Mouse (Mus musculus): ENCODE data around the gene Vmn2r31. TPM values are rescaled to one million over a fixed set of nuclear protein-coding genes. Genes with fewer than 3 reads are reported as not detected.
A peak's percentile ranks its signal among the peaks of the same experiment; 100 is the strongest.
"Not testable (repeated sequence)": the region's sequence is repeated elsewhere in the genome, so short reads cannot be mapped to it uniquely, and the experiment has no call there.

Vmn2r31 gene
- not detected in 2 replicates for polyA plus RNA-seq (2015; fragmentation: Nextera tagmentation; extraction: Ambion mirVana)

DNA sequence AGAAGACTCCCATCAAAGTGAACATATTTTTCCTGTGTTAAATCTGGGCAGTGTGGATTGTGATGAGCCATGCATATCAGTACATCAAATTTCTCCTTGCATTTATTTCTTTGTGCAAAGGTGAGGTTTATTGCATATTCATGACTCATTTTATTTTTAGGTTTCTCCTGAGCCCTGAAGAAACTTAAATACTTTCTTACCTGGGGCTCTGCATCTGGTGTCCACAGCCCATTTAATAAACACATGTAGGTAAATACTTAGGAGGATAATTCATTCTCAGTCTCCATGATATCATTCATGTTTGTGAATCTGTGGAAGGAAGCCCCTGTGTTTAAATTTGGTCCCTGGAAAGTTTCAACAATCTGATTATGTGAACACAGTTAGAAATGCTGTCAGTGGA lies at the start of gene Vmn2r31:
Gene Vmn2r31, minus strand, starts transcription at position 101 of the 400 bp plus-strand sequence.
- not testable (repeated sequence) for H3K27me3 ChIP-seq (replicated peaks); H3K4me3 ChIP-seq; H3K36me3 ChIP-seq; ATAC-seq (ENCODE audit: extremely low read depth, insufficient number of reproducible peaks, low FRiP score, low TSS enrichment); H3K9ac ChIP-seq; H3K9me3 ChIP-seq; H3K27ac ChIP-seq (replicated peaks); H3K4me2 ChIP-seq; H3K4me1 ChIP-seq

DNA sequence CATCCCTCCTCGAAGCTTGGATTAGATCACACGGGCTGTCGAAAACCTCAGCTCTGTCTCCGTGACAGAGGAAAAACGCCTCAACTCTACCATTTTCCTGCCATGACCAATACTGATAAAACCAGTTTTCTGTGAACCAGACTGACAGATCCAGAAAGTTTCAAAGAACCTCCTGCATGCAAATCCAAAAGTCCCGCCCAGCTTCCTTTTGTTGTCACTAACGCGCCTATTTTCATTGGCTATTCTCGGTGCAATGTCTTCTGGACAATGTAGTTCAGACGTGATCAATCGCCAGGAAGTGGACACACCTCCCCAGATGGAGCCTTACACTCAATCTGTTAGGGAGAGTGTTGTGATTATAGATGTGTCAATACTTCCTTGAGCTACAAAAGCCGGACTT lies 25.1 kb downstream of the Vmn2r31 start, which contains the start of gene Gm45783:
Gene Gm45783, minus strand, starts transcription at position 143 of the 400 bp plus-strand sequence.
- not testable (repeated sequence) for H3K4me1 ChIP-seq; H3K36me3 ChIP-seq; H3K4me2 ChIP-seq; H3K9me3 ChIP-seq; H3K9ac ChIP-seq; H3K27ac ChIP-seq (replicated peaks); ATAC-seq (ENCODE audit: extremely low read depth, insufficient number of reproducible peaks, low FRiP score, low TSS enrichment); H3K27me3 ChIP-seq (replicated peaks)
- WGBS = 39% methylated on average over 12 of the region's 12 CpGs
- peak within 1 kb of the TSS; percentile 1; the same call in 1 of the 2 replicates for H3K4me3 ChIP-seq

- H3K27me3 ChIP-seq (replicated peaks); H3K9ac ChIP-seq; H3K4me3 ChIP-seq; H3K9me3 ChIP-seq; ATAC-seq (ENCODE audit: extremely low read depth, insufficient number of reproducible peaks, low FRiP score, low TSS enrichment); H3K4me1 ChIP-seq; H3K36me3 ChIP-seq; H3K4me2 ChIP-seq; H3K27ac ChIP-seq (replicated peaks): not testable (repeated sequence)
- no CpG with 5 or more reads among the region's 1 CpGs for WGBS
Observed at GRCm38 (mm10) chr7:7337509-7337908, 62.0 kb downstream of the Vmn2r31 start, which contains the start of gene Vmn2r30. Gene Vmn2r30, minus strand, starts transcription at chr7:7337609.

Other genes starting within 250 kb of the Vmn2r31 start
- 1.0 and 1.3 TPM in 2 replicates for gene Zfp418, start 228.4 kb downstream of the Vmn2r31 start, polyA plus RNA-seq (2015; fragmentation: Nextera tagmentation; extraction: Ambion mirVana)
- 3.7 and 3.9 TPM in 2 replicates for gene Zfp772, start 189.7 kb downstream of the Vmn2r31 start, polyA plus RNA-seq (2015; fragmentation: Nextera tagmentation; extraction: Ambion mirVana)
- 0.07 TPM in 1 of 2 replicates, not detected in the other for gene Vmn2r29, start 152.4 kb downstream of the Vmn2r31 start, polyA plus RNA-seq (2015; fragmentation: Nextera tagmentation; extraction: Ambion mirVana)
- gene Gm45844, start 121.4 kb downstream of the Vmn2r31 start, polyA plus RNA-seq (2015; fragmentation: Nextera tagmentation; extraction: Ambion mirVana) = 0.84 and 2.1 TPM in 2 replicates
- gene Clcn4, start 98.9 kb downstream of the Vmn2r31 start, polyA plus RNA-seq (2015; fragmentation: Nextera tagmentation; extraction: Ambion mirVana) = 41.7 and 43.9 TPM in 2 replicates
- gene Vmn2r30, start 62.1 kb downstream of the Vmn2r31 start, polyA plus RNA-seq (2015; fragmentation: Nextera tagmentation; extraction: Ambion mirVana) = not detected in 2 replicates
- not detected in 2 replicates for gene Gm45783, start 25.1 kb downstream of the Vmn2r31 start, polyA plus RNA-seq (2015; fragmentation: Nextera tagmentation; extraction: Ambion mirVana)
- gene Vmn2r32, start 80.3 kb upstream of the Vmn2r31 start, polyA plus RNA-seq (2015; fragmentation: Nextera tagmentation; extraction: Ambion mirVana) = not detected in 2 replicates
- gene Vmn2r33, start 167.1 kb upstream of the Vmn2r31 start, polyA plus RNA-seq (2015; fragmentation: Nextera tagmentation; extraction: Ambion mirVana) = not detected in 2 replicates